Mouse (Mus musculus) liver, adult (tissue): ENCODE data around the gene Zfp811.

Experiments
- GATA4 ChIP-seq: IDR thresholded peaks from 2 replicates; pipeline ENCODE4 v1.6.1; 2014; ENCODE audit warnings: mild to moderate bottlenecking, low read length; ENCODE audit not compliant: insufficient replicate concordance

The Zfp811 gene

DNA sequence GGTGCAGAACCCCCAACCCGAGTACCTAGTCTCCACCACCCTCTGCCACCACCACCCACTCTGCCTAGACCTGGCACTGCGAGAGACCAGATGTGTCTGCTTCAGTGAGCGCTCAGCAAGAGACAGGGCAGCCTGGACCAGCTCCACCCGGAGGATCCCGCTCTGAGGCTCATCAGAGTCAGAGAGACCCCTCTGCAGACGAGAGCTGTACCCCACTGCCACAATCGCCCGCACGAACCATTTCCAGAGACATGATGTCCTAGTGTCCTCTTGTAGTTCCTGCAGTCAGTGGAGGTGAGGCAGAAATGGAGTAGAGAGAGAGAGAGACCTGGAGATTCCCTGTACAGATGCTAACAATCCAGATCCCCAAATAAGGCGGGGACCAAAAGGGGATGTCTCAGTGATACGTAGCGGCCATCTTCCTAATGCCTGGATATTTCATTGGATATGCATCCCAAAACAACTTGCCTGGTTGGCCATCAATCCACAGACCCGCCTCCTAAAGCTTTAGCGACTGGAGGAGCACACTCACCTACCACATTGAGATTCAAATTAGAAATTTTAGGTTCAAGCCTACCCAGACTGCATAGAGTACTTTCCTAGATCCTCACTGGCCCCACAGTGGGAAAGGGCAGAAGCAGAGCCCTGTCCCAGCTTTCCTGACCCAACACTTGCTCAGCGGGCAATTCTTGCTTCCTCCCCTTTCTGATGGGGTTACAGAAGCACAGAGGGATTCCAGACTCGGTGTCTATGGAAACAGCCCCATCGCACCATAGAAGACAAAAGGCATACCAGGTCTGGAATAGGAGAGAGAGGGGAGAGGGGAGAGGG, at the start of gene Zfp811:
Zfp811 (minus strand) TSS at position 388 of the 831 bp plus-strand sequence.
- TF ChIP-seq GATA4: no peak

DNA sequence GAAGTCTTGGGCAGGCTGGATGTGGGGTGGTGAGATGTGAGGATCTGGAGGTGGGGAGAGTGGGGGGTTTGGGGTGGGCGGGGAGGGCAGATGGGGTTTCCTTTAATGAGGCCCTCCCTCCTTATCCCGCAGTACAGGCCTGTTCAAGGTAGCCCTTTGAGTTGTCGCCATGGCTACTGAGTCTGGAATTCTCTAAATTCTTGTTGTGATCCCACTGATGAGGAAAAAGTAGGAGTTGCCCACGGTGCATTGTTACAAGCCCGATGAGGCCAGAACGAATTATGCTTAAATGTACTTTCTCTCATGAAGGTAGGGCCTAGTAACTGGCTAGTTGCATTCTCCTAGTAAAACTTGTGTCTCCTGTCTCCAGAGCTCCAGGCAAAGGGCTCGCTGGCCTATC, 41.9 kb upstream of the Zfp811 start:
- no peak for TF ChIP-seq GATA4

GRCm38 (mm10) chr17:32841388-32841787, 31.7 kb upstream of the Zfp811 start:
- TF ChIP-seq GATA4: no peak

- no peak for TF ChIP-seq GATA4
These were observed 29.5 kb upstream of the Zfp811 start for GRCm38 (mm10) chr17:32839083-32839802.

GRCm38 (mm10) chr17:32830418-32830782, 20.7 kb upstream of the Zfp811 start:
- TF ChIP-seq GATA4: no peak

DNA sequence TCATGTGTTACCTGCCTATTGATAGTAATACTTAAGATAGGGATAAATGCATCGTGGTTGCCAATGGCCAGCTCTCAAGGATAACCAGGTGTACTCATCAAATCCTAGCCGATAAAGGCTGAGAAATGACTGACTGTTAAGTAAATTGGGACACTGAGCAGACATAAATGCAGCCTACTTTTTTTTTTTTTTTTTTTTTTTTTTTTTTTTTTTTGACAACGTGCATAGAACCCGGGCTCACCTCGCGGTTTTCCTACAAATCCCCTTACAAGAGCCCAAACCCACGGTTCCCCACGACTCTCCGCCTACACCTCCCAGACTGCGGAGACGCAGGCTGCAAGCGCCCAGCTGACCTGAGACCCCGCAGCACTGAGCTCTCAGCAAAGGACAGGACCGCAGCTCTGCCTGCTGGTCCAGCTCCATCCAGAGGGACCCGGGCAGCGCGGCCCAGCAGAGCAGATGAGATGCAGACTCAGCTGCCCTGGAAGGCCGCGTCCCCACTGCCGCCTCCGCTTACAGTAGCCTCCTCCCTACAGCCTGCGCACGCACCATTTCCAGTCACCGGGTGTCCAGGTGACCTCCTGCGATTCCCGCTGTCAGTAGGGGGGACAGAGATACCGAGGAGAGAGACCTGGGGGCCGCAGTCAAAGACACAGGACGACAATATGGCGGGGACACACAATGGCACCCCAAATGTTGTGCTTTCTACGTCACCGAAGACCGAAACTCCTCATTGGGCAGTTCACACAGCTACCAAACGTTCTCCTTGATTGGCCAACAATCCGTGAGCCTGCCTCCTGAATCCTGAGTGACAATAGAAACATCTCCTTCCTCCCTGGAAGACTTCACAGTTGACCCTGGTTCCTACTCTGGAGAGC, 20.0 kb upstream of the Zfp811 start, which contains the start of gene Zfp799:
Zfp799 (minus strand) TSS at position 722 of the 878 bp plus-strand sequence.
- TF ChIP-seq GATA4: no peak

DNA sequence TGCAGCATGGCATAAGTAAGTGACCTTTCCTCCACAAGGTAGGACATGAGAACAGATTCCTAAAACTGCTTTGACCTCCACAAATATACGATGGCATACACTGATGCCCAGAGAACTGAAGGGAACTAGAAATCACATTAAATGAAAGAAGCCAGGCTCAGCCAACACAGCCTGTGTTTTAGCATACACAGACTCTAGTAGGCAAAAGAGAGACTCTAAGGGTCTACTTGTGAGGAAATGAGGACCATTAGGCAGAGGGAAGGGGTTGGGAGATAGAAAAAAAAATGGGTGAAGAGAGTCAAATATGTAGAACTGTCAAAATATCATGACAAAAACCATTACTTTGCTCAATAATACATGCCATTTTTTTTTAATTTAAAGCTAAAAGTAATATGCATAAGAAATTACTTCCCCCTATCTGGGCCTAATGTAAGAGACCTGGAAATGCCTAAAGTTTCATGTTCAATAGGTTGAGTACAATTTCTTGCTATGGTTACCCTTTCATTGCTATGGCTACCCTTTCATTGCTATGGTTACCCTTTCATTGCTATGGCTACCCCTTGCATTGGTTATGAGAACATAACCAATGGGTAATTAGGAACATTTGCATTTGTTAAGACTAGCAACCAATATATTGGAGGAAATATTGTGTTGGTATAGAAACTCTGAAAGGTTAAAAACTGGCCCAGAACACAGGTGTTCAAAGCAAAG, 6.5 kb upstream of the Zfp811 start:
- TF ChIP-seq GATA4: no peak

DNA sequence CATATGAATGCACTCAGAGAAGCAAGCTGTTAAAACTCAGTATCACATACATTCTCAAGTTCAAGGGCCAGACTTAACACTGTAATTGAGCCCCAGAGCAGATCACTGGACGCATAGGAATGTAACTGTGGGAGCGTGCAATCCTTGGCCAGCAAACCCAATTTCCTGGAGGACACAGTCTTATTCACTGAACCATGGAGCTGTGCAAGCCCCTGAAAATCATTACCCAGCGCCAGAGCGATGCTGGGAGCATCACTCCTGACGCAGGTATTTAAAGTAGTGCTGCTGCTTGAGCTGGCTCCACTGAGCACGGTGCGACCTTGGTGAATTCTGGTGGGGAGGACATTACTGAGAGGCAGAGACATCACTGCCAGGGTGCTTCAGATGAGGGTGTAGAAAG, 4.4 kb upstream of the Zfp811 start:
- no peak for TF ChIP-seq GATA4

GRCm38 (mm10) chr17:32810648-32811047, 917 bp upstream of the Zfp811 start:
- no peak for TF ChIP-seq GATA4

- no peak for TF ChIP-seq GATA4
These were observed 810 bp downstream of the Zfp811 start for GRCm38 (mm10) chr17:32808921-32809320.

- no peak for TF ChIP-seq GATA4
These were observed 20.5 kb downstream of the Zfp811 start for GRCm38 (mm10) chr17:32789244-32789643.

GRCm38 (mm10) chr17:32788576-32788975, 21.2 kb downstream of the Zfp811 start:
- no peak for TF ChIP-seq GATA4

DNA sequence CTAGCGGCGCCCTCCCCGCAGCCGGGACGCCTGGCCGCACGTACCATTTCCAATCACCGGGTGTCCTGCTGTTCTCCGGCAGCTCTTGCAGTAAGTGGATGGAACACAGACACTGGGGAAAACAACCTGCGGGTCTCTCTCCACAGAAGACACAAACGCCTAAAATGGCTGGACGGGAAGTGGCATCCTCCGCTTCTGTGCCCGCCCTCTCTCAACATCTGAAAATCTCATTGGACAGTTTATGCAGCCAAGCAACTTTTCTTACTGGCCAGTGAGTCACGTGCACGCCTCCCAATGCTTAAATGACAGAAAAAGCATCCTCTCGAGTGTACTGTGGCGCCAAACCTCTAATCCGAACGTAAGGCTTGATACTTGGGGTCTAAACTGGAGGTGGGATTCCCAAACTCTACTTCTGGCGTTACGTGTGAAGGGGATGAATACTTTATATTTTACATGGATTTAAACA, 21.6 kb downstream of the Zfp811 start, which contains the start of gene Zfp871:
Zfp871 (minus strand) TSS at position 194 of the 466 bp plus-strand sequence.
- TF ChIP-seq GATA4: no peak

GRCm38 (mm10) chr17:32787436-32788093, 22.2 kb downstream of the Zfp811 start:
- no peak; the same call in 1 of the 2 replicates for TF ChIP-seq GATA4
